Mouse (Mus musculus) adrenal gland (tissue): ENCODE measurements around the gene Tango2.

Experiments
- intact Hi-C: fragments of 180-260 bp; cut with DNase I; formaldehyde crosslinking; loops from one replicate; pipeline ENCODE4 v1.15.1; 2025
- long read RNA-seq, 2 experiments: library from polyadenylated mRNA; unstranded; transcript quantifications; one replicate each; pipeline ENCODE4 v2.0.0; 2020; ENCODE audit warnings: borderline replicate concordance in 1 of 2; ENCODE audit not compliant: insufficient replicate concordance in 1 of 2

Gene Tango2
- long read RNA-seq, experiment 1, transcript Tango2-201 (9 exons, 1,622 nt) = major isoform, 32 of 121 reads
- long read RNA-seq, experiment 1, partial matches to known transcripts = 46 of 121 reads
- long read RNA-seq, experiment 1, other reads (novel, unspliced or antisense) = 43 of 121 reads
- long read RNA-seq, experiment 2, transcript Tango2-201 (9 exons, 1,622 nt) = major isoform, 32 of 91 reads
- long read RNA-seq, experiment 2, partial matches to known transcripts = 30 of 91 reads
- long read RNA-seq, experiment 2, other reads (novel, unspliced or antisense) = 29 of 91 reads

DNA sequence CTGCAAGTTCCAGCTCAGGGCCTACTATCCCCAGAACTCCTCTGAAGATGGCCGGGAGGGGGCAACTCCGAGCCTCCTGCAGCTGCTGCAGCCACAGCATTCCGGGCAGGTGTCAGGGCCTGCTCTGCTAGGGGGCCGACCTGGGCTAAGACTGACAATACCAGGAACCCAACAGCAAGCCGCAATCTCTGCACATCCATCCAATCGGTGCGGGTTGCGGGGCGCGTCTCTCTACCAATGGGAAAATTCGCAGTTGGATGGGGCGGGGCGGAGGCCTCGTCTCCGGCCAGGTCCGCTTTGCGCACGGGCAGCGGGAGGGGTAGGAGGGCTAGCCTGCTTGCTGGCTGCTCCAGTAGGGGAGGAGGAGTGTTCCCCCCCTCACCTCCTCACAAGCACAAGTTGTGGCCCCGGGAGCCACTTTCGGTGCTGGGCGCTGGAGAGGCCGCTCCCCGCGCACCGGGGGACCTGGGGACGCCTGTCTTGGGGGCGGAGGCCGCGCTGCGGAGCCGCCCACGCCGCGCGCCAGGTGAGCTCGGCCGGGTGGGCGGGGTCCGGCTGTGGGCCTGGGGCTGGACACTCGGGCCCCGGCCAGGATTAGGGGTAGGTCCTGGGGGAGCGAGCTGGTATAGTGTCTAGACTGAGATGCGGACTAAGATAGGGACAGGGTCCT is at the start of gene Tango2, which contains the start of gene Arvcf:
TSS of gene Tango2 (minus strand) at position 173 of the 670 bp plus-strand sequence.
TSS of gene Arvcf (plus strand) at position 252 of the 670 bp plus-strand sequence.
- intact Hi-C loops = loop anchor here (5.0 kb wide), 1 partner anchor 269 kb away; no protein-coding TSS in a partner anchor

DNA sequence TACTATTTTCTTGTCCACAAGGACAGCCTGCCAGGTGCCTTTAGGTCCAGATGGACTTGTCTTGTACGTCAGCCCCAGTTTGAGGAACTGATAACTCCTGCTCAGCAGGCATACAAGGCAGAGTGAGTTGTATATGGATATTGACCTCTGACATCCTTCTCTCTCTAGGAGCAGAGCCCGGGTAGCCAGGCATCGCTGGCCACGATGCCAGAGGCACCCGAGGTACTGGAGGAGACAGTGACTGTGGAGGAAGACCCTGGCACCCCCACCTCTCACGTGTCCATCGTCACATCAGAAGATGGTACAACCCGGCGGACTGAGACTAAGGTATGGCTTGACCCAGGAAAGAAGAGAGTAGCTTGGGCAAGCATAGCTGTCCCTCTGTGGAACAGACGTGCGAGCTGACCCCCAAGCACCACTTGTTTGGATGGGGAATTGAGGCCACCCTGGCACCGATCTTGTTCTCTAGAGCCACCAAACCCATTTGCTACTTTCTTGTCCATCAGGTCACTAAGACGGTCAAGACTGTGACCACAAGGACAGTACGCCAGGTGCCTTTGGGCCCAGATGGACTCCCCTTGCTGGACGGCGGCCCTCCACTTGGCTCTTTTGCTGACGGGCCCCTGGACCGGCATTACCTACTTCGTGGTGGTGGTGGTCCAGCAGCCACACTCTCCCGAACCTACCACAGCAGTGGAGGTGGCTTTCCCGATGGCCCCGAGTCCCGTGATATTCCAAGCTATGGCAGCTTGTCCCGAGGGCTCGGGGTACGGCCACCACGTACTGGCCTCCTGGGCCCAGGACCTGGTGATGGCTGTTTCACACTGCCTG is 49.1 kb upstream of the Tango2 start:
- intact Hi-C loops = no loop called here

DNA sequence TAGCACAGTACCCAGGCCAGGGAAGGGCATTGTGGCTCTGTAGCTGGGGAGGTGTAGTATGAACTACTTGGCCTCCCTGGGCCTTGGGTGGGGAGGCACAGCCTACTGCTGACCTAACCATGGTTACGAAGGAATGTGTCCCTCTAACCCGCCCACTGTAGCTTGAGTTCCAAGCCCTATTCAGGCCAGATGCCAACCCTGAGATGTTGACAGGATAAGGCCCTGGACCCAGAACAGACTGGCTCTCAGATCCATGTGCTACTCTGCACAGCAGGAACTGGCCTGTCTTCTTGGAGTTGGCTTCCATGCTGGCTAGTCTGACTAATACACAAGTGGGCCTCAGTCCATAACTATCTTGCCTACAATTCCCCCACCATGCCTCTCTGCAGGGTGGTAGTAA is 48.3 kb upstream of the Tango2 start:
- intact Hi-C loops = no loop called here

- intact Hi-C loops = no loop called here
Observed at GRCm38 (mm10) chr16:18395620-18396036, 47.7 kb upstream of the Tango2 start.

DNA sequence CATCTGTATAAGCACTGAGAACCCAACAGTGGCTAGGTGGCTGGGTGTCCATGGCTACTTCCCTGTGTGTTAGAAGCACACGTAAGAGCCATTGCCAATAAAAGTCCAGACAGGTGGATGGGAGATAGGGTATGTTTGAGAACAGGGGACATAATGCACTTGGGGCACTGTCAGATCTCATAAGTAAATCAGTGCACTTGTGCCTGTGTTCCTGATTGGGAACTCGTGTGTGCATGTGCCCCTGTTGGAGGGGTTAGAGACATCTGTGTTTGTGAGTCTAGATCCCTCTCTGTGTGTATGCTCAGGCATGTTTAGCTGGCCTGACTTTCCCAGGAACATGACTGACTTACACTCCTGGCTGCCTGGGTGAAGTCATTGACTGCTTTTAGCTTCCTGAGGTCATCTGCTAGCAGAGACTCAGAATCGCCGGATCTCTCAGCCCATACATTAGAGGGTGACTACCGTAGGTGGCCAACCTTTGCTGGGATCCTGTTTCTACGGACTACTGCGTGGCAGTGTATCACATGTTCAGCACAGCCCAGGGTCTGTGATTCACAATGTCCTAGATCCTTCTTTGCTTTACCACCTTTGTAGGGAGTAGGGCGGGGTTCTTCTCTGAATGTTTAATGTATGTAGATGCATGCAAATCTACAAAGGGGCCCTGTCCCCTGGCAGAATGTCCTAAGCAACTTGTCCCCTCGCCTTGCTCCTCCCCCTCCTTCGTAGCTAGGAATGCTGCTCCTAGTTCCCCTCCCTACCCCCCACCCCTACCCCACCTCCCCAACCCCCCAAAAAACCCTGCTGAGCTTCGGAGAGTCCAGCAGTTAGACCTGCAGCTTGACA is 47.1 kb upstream of the Tango2 start:
- intact Hi-C loops = loop anchor here (5.0 kb wide), 1 partner anchor 43 kb away; no protein-coding TSS in a partner anchor

- intact Hi-C loops = loop anchor here (5.0 kb wide), 1 partner anchor 42 kb away; no protein-coding TSS in a partner anchor
Observed at GRCm38 (mm10) chr16:18394056-18394455, 46.2 kb upstream of the Tango2 start.

GRCm38 (mm10) chr16:18393595-18393994 is 45.7 kb upstream of the Tango2 start:
- intact Hi-C loops = loop anchor here (5.0 kb wide), 1 partner anchor 41 kb away; no protein-coding TSS in a partner anchor

- intact Hi-C loops = loop anchor here (5.0 kb wide), 1 partner anchor 40 kb away; no protein-coding TSS in a partner anchor
Observed at GRCm38 (mm10) chr16:18392469-18393426, 44.8 kb upstream of the Tango2 start.

DNA sequence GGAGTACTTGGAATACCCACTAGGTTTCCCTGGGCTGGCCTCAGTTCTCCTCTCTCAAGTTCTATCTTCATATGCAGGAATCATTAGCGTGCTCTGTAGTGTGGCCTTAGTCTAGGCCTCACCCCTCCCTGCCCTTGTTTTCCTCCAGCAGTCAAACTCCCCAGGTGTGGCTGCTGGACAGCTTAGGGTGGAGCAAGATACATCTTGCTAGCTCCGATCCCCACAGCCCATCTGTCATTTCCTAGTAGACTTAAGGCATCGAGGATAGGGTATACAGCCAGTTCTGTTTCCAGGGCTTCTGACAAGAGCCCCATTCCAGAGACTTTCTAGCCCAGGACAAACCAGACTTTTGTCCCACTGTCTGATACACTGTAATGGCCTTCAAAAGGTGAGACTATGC is 43.8 kb upstream of the Tango2 start:
- intact Hi-C loops = loop anchor here (5.0 kb wide), 1 partner anchor 39 kb away; no protein-coding TSS in a partner anchor

GRCm38 (mm10) chr16:18391127-18391526 is 43.2 kb upstream of the Tango2 start:
- intact Hi-C loops = loop anchor here (5.0 kb wide), 1 partner anchor 39 kb away; no protein-coding TSS in a partner anchor

- intact Hi-C loops = loop anchor here (5.0 kb wide), 1 partner anchor 38 kb away; no protein-coding TSS in a partner anchor
Observed at GRCm38 (mm10) chr16:18390399-18390798, 42.5 kb upstream of the Tango2 start.

DNA sequence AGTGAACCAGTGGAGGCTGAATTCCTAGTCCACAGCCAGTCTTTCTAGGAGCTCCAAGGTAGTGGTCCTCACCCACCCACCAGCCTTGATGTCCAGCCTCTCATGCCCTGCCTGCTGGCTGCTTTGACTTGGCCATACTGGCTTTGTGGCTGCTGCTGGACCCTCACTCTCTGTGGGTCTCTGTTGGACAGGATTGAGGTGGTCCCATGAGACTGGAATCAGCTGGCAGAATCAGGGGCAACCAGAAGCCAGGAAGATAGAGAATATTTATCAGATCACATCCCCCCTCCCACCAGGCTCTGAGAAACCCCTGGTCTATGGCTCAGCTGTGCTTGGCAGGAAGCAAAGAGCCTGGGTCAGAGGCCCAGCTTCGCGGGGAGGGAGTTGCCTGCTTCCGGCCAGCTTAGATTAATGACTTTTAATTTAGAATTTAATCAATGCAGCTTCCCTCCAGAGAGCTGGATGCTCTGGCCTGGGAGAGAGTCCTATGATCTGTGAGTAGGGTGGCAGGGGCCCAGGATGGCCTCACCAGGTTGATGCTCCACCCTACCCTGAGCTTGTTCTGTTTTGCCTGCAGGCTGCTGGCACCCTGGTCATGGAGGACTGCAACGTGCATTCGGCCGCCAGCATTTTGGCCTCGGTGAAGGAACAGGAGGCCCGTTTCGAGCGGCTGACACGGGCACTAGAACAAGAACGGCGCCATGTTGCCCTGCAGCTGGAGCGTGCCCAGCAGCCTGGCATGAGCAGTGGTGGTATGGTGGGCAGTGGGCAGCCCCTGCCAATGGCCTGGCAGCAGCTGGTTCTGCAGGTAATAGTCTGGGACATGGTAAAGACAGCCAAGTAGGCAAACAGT is 40.9 kb upstream of the Tango2 start:
- intact Hi-C loops = no loop called here

DNA sequence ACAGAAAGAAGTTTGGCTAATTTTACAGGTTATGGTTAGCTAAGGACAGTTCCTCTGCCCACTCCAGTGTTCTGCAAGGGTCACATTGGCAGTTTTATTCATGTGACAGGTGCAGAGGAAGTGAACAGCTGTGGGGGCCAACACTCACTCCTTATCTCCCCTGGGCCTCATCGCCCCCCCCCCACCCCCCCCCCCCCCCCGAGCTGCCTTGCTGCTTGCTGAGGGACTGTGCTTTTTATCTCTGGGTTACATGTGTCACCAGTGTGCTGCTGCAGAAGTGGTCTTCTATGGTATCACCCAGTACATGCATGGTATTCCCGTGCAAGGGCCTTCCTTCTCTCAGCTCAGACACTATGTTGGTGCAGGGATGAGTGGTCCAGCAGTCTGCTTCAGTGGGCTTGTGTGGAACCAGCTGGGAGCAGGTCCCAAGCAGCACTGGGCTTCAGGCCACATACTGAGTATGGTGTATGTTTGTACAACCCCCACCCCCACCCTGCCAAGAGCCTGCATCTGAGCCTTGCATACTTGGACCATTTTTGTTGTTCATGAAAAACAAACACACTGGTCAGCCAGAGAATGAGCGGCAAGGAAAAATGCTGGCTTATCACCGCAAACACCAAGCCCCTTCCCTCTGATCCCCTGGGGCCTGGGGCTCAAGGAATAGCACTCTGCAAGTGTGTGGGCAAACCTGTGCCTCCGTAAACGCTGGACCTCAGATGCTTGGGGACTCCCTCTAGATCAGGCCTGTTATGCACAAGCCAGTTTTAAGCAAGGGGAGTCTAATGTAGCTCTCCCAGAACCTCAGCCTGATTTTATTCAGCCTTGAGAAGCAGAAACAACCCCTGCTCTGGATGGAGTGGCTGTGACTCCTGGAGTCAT is 40.0 kb upstream of the Tango2 start:
- intact Hi-C loops = no loop called here

GRCm38 (mm10) chr16:18386972-18387371 is 39.1 kb upstream of the Tango2 start:
- intact Hi-C loops = no loop called here

- intact Hi-C loops = no loop called here
Observed at GRCm38 (mm10) chr16:18386451-18386850, 38.5 kb upstream of the Tango2 start.

GRCm38 (mm10) chr16:18385411-18385810 is 37.5 kb upstream of the Tango2 start:
- intact Hi-C loops = no loop called here

DNA sequence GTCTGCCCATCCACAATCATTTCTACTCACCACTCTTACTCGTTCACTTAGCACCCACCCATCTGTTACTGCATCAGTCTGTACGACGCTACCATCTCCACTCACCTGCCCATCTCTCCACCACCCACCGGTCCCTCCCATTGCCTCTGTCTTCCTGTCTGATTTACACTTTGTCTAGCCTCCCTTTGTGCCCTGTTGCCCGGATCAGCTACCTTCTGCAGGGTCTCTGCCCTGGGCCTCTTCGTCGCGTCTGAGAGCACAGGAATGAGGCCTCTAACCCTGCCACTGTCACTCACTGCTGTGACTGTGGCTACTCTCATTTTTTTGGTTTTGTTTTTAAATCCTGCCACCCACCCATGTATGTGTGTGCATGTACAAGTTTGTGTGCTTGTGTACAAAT is 36.8 kb upstream of the Tango2 start:
- intact Hi-C loops = no loop called here
